Mouse (Mus musculus) midbrain, embryonic 13.5 days (tissue): ENCODE data around the gene Cenpa. TPM values are rescaled to one million over a fixed set of nuclear protein-coding genes. Genes with fewer than 3 reads are reported as not detected.

Source experiments
- ATAC-seq: fragments of 200-750 bp; cut with Nextera tagmentation; 2 replicates; pipeline ENCODE4 v1.8.0; 2017; ENCODE audit warnings: mild to moderate bottlenecking, moderate TSS enrichment, moderate library complexity
- H3K27ac ChIP-seq: fragments of 300-500 bp; sonication (generic); 2 replicates; pipeline ENCODE4 v1.5.1; 2015; ENCODE audit warnings: inconsistent platforms, mild to moderate bottlenecking, moderate library complexity
- H3K27me3 ChIP-seq: fragments of 300-500 bp; sonication (generic); 2 replicates; pipeline ENCODE4 v1.6.1; 2015; ENCODE audit warnings: mild to moderate bottlenecking, inconsistent platforms
- H3K36me3 ChIP-seq: fragments of 300-500 bp; sonication (generic); 2 replicates; pipeline ENCODE4 v1.6.1; 2015; ENCODE audit warnings: mild to moderate bottlenecking, inconsistent platforms
- H3K4me1 ChIP-seq: fragments of 300-500 bp; sonication (generic); replicated peaks from 2 replicates; pipeline ENCODE4 v1.6.1; 2015; ENCODE audit warnings: inconsistent platforms
- H3K4me2 ChIP-seq: fragments of 300-500 bp; sonication (generic); replicated peaks from 2 replicates; pipeline ENCODE4 v1.6.1; 2015; ENCODE audit warnings: moderate library complexity, mild to moderate bottlenecking, inconsistent platforms
- H3K4me3 ChIP-seq: fragments of 300-500 bp; sonication (generic); replicated peaks from 2 replicates; pipeline ENCODE4 v1.5.1; 2015; ENCODE audit warnings: mild to moderate bottlenecking, inconsistent platforms
- H3K9ac ChIP-seq: fragments of 300-500 bp; sonication (generic); replicated peaks from 2 replicates; pipeline ENCODE4 v1.6.1; 2015; ENCODE audit warnings: mild to moderate bottlenecking, inconsistent platforms
- H3K9me3 ChIP-seq: fragments of 300-500 bp; sonication (generic); 2 replicates; pipeline ENCODE4 v1.6.1; 2016; ENCODE audit warnings: mild to moderate bottlenecking, inconsistent platforms
- WGBS: fragments of 180-500 bp; shearing (Covaris S2); methylation state at CpG from one replicate; pipeline ENCODE4 v1.1.7; 2015; 5-methylcytosine and 5-hydroxymethylcytosine counted together
- polyA plus RNA-seq: library from polyadenylated mRNA; unstranded; fragments of >200 nt; fragmentation: Nextera tagmentation; extraction: Ambion mirVana; gene quantifications from 2 replicates; pipeline ENCODE4 v1.2.1, GENCODE M21; 2015

The Cenpa gene
- 120 and 122 TPM in 2 replicates for polyA plus RNA-seq

- Histone ChIP-seq H3K4me3 (peak within 1 kb of the TSS; percentile 67), H3K9me3 (no peaks in the 10 kb centered on the region), H3K4me2 (peak within 1 kb of the TSS; percentile 88), H3K27me3 (no peaks in the 10 kb centered on the region), H3K4me1 (peaks cover 24% of the 10 kb centered on the region), H3K36me3 (peaks cover 3% of the 10 kb centered on the region; the same call in 1 of the 2 replicates), H3K9ac (peak within 1 kb of the TSS; percentile 83), H3K27ac (0 out of 2 replicates have a peak within 1 kb of the TSS, but pooled peaks have one; percentile 45)
- peak; percentile 96 for ATAC-seq
- WGBS: under 1% methylated on average over 40 of the region's 40 CpGs
These were observed at the start of gene Cenpa for GRCm38 (mm10) chr5:30666391-30667195. TSS of gene Cenpa (plus strand) at chr5:30666777.

- H3K4me1 ChIP-seq: peaks cover 16% of the 10 kb centered on the region
- 41% methylated on average over 3 of the region's 3 CpGs for WGBS
- H3K36me3 ChIP-seq: no peaks in the 10 kb centered on the region
- ATAC-seq: no peak
- no peaks in the 10 kb centered on the region for H3K9me3 ChIP-seq
- H3K4me2 ChIP-seq: no peak overlapping the region
- no peak overlapping the region for H3K4me3 ChIP-seq
- no peak overlapping the region for H3K27ac ChIP-seq
- H3K9ac ChIP-seq: no peak overlapping the region
- H3K27me3 ChIP-seq: peaks cover 21% of the 10 kb centered on the region
These were observed 49.2 kb upstream of the Cenpa start for GRCm38 (mm10) chr5:30617357-30617756.

GRCm38 (mm10) chr5:30617851-30618250, 48.7 kb upstream of the Cenpa start:
- H3K27me3 ChIP-seq: peaks cover 25% of the 10 kb centered on the region
- H3K4me2 ChIP-seq: no peak overlapping the region
- WGBS: 36% methylated on average over 11 of the region's 11 CpGs
- no peaks in the 10 kb centered on the region for H3K9me3 ChIP-seq
- no peak for ATAC-seq
- H3K27ac ChIP-seq: no peak overlapping the region
- H3K9ac ChIP-seq: no peak overlapping the region
- peaks cover 21% of the 10 kb centered on the region for H3K4me1 ChIP-seq
- no peaks in the 10 kb centered on the region for H3K36me3 ChIP-seq
- no peak overlapping the region for H3K4me3 ChIP-seq

GRCm38 (mm10) chr5:30618376-30619003, 48.1 kb upstream of the Cenpa start:
- 92% methylated on average over 8 of the region's 8 CpGs for WGBS
- H3K4me3 ChIP-seq: no peak overlapping the region
- no peaks in the 10 kb centered on the region for H3K36me3 ChIP-seq
- H3K9ac ChIP-seq: no peak overlapping the region
- no peaks in the 10 kb centered on the region for H3K9me3 ChIP-seq
- H3K4me1 ChIP-seq: peaks cover 23% of the 10 kb centered on the region
- H3K27ac ChIP-seq: no peak overlapping the region
- no peak for ATAC-seq
- no peak overlapping the region for H3K4me2 ChIP-seq
- H3K27me3 ChIP-seq: peaks cover 32% of the 10 kb centered on the region

- Histone ChIP-seq H3K27ac (no peak overlapping the region), H3K9me3 (no peaks in the 10 kb centered on the region), H3K4me2 (no peak overlapping the region), H3K4me3 (no peak overlapping the region), H3K9ac (no peak overlapping the region), H3K4me1 (peaks cover 23% of the 10 kb centered on the region), H3K36me3 (no peaks in the 10 kb centered on the region), H3K27me3 (peaks cover 39% of the 10 kb centered on the region)
- WGBS: 66% methylated on average over 2 of the region's 2 CpGs
- no peak for ATAC-seq
These were observed 47.4 kb upstream of the Cenpa start for GRCm38 (mm10) chr5:30619211-30619610.

GRCm38 (mm10) chr5:30620567-30620966, 46.0 kb upstream of the Cenpa start:
- peaks cover 45% of the 10 kb centered on the region for H3K27me3 ChIP-seq
- H3K27ac ChIP-seq: no peak overlapping the region
- ATAC-seq: no peak
- 96% methylated on average over 20 of the region's 20 CpGs for WGBS
- no peak overlapping the region for H3K9ac ChIP-seq
- peaks cover 23% of the 10 kb centered on the region for H3K4me1 ChIP-seq
- no peak overlapping the region for H3K4me2 ChIP-seq
- no peaks in the 10 kb centered on the region for H3K36me3 ChIP-seq
- H3K9me3 ChIP-seq: no peaks in the 10 kb centered on the region
- no peak overlapping the region for H3K4me3 ChIP-seq

GRCm38 (mm10) chr5:30621211-30621790, 45.3 kb upstream of the Cenpa start:
- H3K4me2 ChIP-seq: no peak overlapping the region
- H3K27ac ChIP-seq: no peak overlapping the region
- WGBS: 92% methylated on average over 9 of the region's 9 CpGs
- no peak overlapping the region for H3K9ac ChIP-seq
- no peak for ATAC-seq
- H3K9me3 ChIP-seq: no peaks in the 10 kb centered on the region
- peaks cover 23% of the 10 kb centered on the region for H3K4me1 ChIP-seq
- no peaks in the 10 kb centered on the region for H3K36me3 ChIP-seq
- no peak overlapping the region for H3K4me3 ChIP-seq
- peaks cover 47% of the 10 kb centered on the region for H3K27me3 ChIP-seq

- peak overlapping the region; percentile 78 for H3K4me2 ChIP-seq
- ATAC-seq: peak; percentile 28
- H3K9ac ChIP-seq: peak overlapping the region; percentile 63; the same call in 1 of the 2 replicates
- 50% methylated on average over 22 of the region's 22 CpGs for WGBS
- H3K36me3 ChIP-seq: no peaks in the 10 kb centered on the region
- H3K4me3 ChIP-seq: peak overlapping the region; percentile 40
- H3K27ac ChIP-seq: no peak overlapping the region
- peaks cover 19% of the 10 kb centered on the region for H3K4me1 ChIP-seq
- H3K27me3 ChIP-seq: peaks cover 47% of the 10 kb centered on the region
- no peaks in the 10 kb centered on the region for H3K9me3 ChIP-seq
These were observed 44.8 kb upstream of the Cenpa start for GRCm38 (mm10) chr5:30621844-30622176.

GRCm38 (mm10) chr5:30622177-30622840, 44.3 kb upstream of the Cenpa start:
- peak overlapping the region; percentile 78 for H3K4me2 ChIP-seq
- 2% methylated on average over 69 of the region's 69 CpGs for WGBS
- peaks cover 47% of the 10 kb centered on the region for H3K27me3 ChIP-seq
- H3K27ac ChIP-seq: no peak overlapping the region
- H3K9me3 ChIP-seq: no peaks in the 10 kb centered on the region
- H3K9ac ChIP-seq: peak overlapping the region; percentile 63
- ATAC-seq: peak; percentile 74
- peaks cover 19% of the 10 kb centered on the region for H3K4me1 ChIP-seq
- no peaks in the 10 kb centered on the region for H3K36me3 ChIP-seq
- H3K4me3 ChIP-seq: peak overlapping the region; percentile 40

- H3K9ac ChIP-seq: peak overlapping the region; percentile 63; the same call in 1 of the 2 replicates
- no peak for ATAC-seq
- no peak overlapping the region for H3K27ac ChIP-seq
- H3K27me3 ChIP-seq: peaks cover 47% of the 10 kb centered on the region
- H3K4me2 ChIP-seq: peak overlapping the region; percentile 78
- WGBS: 3% methylated on average over 10 of the region's 10 CpGs
- no peaks in the 10 kb centered on the region for H3K9me3 ChIP-seq
- peaks cover 16% of the 10 kb centered on the region for H3K4me1 ChIP-seq
- peak overlapping the region; percentile 40 for H3K4me3 ChIP-seq
- H3K36me3 ChIP-seq: no peaks in the 10 kb centered on the region
These were observed 43.8 kb upstream of the Cenpa start for GRCm38 (mm10) chr5:30622841-30623185.

- Histone ChIP-seq H3K4me3 (no peak overlapping the region), H3K27me3 (peaks cover 47% of the 10 kb centered on the region), H3K4me1 (peaks cover 14% of the 10 kb centered on the region), H3K9ac (no peak overlapping the region), H3K9me3 (no peaks in the 10 kb centered on the region), H3K36me3 (no peaks in the 10 kb centered on the region), H3K27ac (no peak overlapping the region), H3K4me2 (peak overlapping the region; percentile 78; the same call in 1 of the 2 replicates)
- no peak for ATAC-seq
- 56% methylated on average over 2 of the region's 2 CpGs for WGBS
These were observed 43.2 kb upstream of the Cenpa start for GRCm38 (mm10) chr5:30623380-30623779.

- ATAC-seq: no peak
- H3K9ac ChIP-seq: no peak overlapping the region
- H3K4me3 ChIP-seq: no peak overlapping the region
- H3K9me3 ChIP-seq: no peaks in the 10 kb centered on the region
- no peak overlapping the region for H3K4me2 ChIP-seq
- 37% methylated on average over 1 of the region's 1 CpGs for WGBS
- H3K36me3 ChIP-seq: no peaks in the 10 kb centered on the region
- no peak overlapping the region for H3K27ac ChIP-seq
- peaks cover 14% of the 10 kb centered on the region for H3K4me1 ChIP-seq
- peaks cover 47% of the 10 kb centered on the region for H3K27me3 ChIP-seq
These were observed 42.3 kb upstream of the Cenpa start for GRCm38 (mm10) chr5:30624311-30624710.
